Mouse (Mus musculus) CD4-positive, CD25-positive, alpha-beta regulatory T cell, adult 2 months (primary cell): Measurements from ENCODE around the gene Snrpd2.

ENCODE experiments used
- DNase-seq: peaks from one replicate; pipeline ENCODE4 v3.0.0-alpha.2; 2012; ENCODE audit warnings: low read depth, low spot score

Gene Snrpd2

GRCm38 (mm10) chr7:19178035-19178434 lies 28.5 kb downstream of the Snrpd2 start:
- no peak for DNase-seq

- DNase-seq = peak; percentile 87
Measured at GRCm38 (mm10) chr7:19178443-19179092, 29.0 kb downstream of the Snrpd2 start.

GRCm38 (mm10) chr7:19179173-19179572 lies 29.7 kb downstream of the Snrpd2 start:
- peak; percentile 88 for DNase-seq

- peak; percentile 59 for DNase-seq
Measured at GRCm38 (mm10) chr7:19179936-19180335, 30.4 kb downstream of the Snrpd2 start.

GRCm38 (mm10) chr7:19180862-19181429 lies 31.4 kb downstream of the Snrpd2 start:
- DNase-seq = peak; percentile 63

GRCm38 (mm10) chr7:19184250-19184649 lies 34.7 kb downstream of the Snrpd2 start:
- no peak for DNase-seq

- DNase-seq = no peak
Measured at GRCm38 (mm10) chr7:19184758-19185157, 35.2 kb downstream of the Snrpd2 start.

- peak; percentile 38 for DNase-seq
Measured at GRCm38 (mm10) chr7:19194676-19195075, 45.2 kb downstream of the Snrpd2 start.

GRCm38 (mm10) chr7:19196676-19197075 lies 47.2 kb downstream of the Snrpd2 start:
- peak; percentile 80 for DNase-seq

GRCm38 (mm10) chr7:19197985-19198384 lies 48.5 kb downstream of the Snrpd2 start:
- peak; percentile 81 for DNase-seq

- DNase-seq = no peak
Measured at GRCm38 (mm10) chr7:19201660-19202059, 52.1 kb downstream of the Snrpd2 start.

- no peak for DNase-seq
Measured at GRCm38 (mm10) chr7:19202065-19202850, 52.7 kb downstream of the Snrpd2 start.
